ENCODE assay signal across 10 mouse cellular contexts in the genomic region with DNA sequence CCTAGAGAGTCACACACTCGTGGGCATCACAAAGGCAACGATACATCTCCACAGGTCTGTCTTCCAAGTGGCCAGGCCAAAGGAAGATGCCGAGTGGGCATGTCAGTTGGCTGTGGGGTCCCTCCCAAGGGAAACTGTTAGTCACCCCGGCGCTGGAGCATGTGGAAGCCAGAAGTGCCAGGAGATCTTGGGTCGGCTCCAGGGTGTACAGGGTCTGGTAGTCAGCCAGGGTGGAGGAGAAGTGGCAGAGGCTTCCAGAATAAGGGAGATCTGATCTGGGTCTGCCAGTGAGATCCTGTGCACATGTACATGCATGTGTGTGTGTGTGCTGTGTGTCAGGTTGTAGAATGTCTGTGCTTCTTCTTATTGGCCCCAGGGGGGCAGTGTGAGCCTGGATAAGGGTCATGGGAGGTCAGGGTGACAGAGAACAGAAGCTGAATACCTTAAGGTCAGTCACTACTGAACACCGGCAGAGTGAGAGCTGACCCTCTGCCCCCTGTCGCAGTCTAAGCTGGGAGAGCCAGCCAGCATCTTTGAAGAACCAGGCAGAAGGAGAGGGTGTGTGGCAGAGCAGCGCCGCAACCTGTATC. TPM values are rescaled to one million over a fixed set of nuclear protein-coding genes. Genes with fewer than 3 reads are reported as not detected.
DNase-seq lines count a peak whose midpoint lies in the region; ATAC-seq and TF ChIP-seq lines count a peak whose summit lies in the region.
"Had no signal": no experiment of that assay in that cellular context is flagged by ENCODE, and none has a peak within 500 bp of the region (broad histone marks: within the 10 kb centered on the region; RNA-seq: fewer than 3 reads in every experiment).

No protein-coding gene starts in this region.

- no peak overlapping the region for H3K4me3 ChIP-seq in heart, embryonic 11.5 days (ENCODE audit: low read depth, low read length)
- H3K4me3 ChIP-seq in MEL (ENCODE audit: control insufficient read depth in 1 of 2, insufficient read depth in 1 of 2, low read depth in 2 of 2, low read length in 2 of 2): no peak overlapping the region
- no peak overlapping the region for H3K4me3 ChIP-seq in limb, embryonic 11.5 days (ENCODE audit: low read depth, low read length)
- H3K4me3 ChIP-seq: lung, embryonic 15.5 days had no signal

- no peaks in the 10 kb centered on the region for H3K9me3 ChIP-seq in heart, embryonic 11.5 days (replicated peaks; ENCODE audit: control insufficient read depth, low read length)
- H3K9me3 ChIP-seq in MEL (replicated peaks; ENCODE audit: insufficient read depth, low read length): no peaks in the 10 kb centered on the region
- H3K9me3 ChIP-seq in limb, embryonic 11.5 days (ENCODE audit: control insufficient read depth, low read length): no peaks in the 10 kb centered on the region
- H3K9me3 ChIP-seq: lung, embryonic 15.5 days had no signal

- no peak for TF ChIP-seq POLR2A in MEL (IDR thresholded peaks at IDR 0.05; ENCODE audit: control insufficient read depth in 1 of 2, insufficient read depth in 1 of 2, low read depth in 1 of 2, low read length in 2 of 2, poor library complexity in 1 of 2)

- peak; percentile 96 for DNase-seq in heart, adult 11 months
- DNase-seq in 3134 (ENCODE audit: extremely low read depth, insufficient read length, low spot score): peak; percentile 65
- peak; percentile 8 for DNase-seq in MEL (ENCODE audit: low read depth, low spot score)
- no peak for DNase-seq in limb, embryonic 11.5 days (ENCODE audit: low spot score)
- DNase-seq in layer of hippocampus, adult 8-10 months (ENCODE audit: low spot score in 2 of 2): no peak
- DNase-seq in layer of hippocampus, adult 11-12 months (ENCODE audit: low spot score): no peak
- DNase-seq in urinary bladder, adult 2 months (ENCODE audit: low spot score): no peak

- no peak overlapping the region for H3K9ac ChIP-seq in heart, embryonic 11.5 days (ENCODE audit: low read depth, low read length)
- no peak overlapping the region for H3K9ac ChIP-seq in MEL (ENCODE audit: control insufficient read depth, low read depth, low read length, poor library complexity, severe bottlenecking)
- no peak overlapping the region for H3K9ac ChIP-seq in limb, embryonic 11.5 days (ENCODE audit: low read length)
- H3K9ac ChIP-seq: lung, embryonic 15.5 days had no signal

- peaks cover 36% of the 10 kb centered on the region for H3K4me1 ChIP-seq in heart, embryonic 11.5 days (ENCODE audit: control insufficient read depth, insufficient read depth, low read length)
- no peaks in the 10 kb centered on the region for H3K4me1 ChIP-seq in MEL (ENCODE audit: control insufficient read depth in 1 of 2, insufficient read depth in 2 of 2, low read length in 2 of 2)
- H3K4me1 ChIP-seq in limb, embryonic 11.5 days (ENCODE audit: control insufficient read depth, insufficient read depth, low read length): peaks cover 44% of the 10 kb centered on the region

- no peaks in the 10 kb centered on the region for H3K79me2 ChIP-seq in MEL (ENCODE audit: control insufficient read depth, insufficient read depth, low read length, poor library complexity)

- no peak for TF ChIP-seq EP300 in MEL (IDR thresholded peaks at IDR 0.05; ENCODE audit: low read depth in 1 of 2, low read length in 2 of 2)

- TF ChIP-seq RAD21 in MEL (IDR thresholded peaks at IDR 0.05; ENCODE audit: low read depth, low read length): peak; percentile 23

- no peak overlapping the region for H3K4me2 ChIP-seq in heart, embryonic 11.5 days
- H3K4me2 ChIP-seq in limb, embryonic 11.5 days (ENCODE audit: low read depth, severe bottlenecking): no peak overlapping the region

- no peaks in the 10 kb centered on the region for H3K36me3 ChIP-seq in heart, embryonic 11.5 days (ENCODE audit: control insufficient read depth, insufficient read depth, low read length)
- H3K36me3 ChIP-seq in MEL (ENCODE audit: control insufficient read depth in 1 of 2, insufficient read depth in 2 of 2, low read length in 2 of 2): no peaks in the 10 kb centered on the region
- no peaks in the 10 kb centered on the region for H3K36me3 ChIP-seq in limb, embryonic 11.5 days (ENCODE audit: control insufficient read depth, insufficient read depth, low read length)
- H3K36me3 ChIP-seq: lung, embryonic 15.5 days had no signal

- no peak overlapping the region for H3K27ac ChIP-seq in heart, embryonic 11.5 days (ENCODE audit: low read depth, low read length)
- no peak overlapping the region for H3K27ac ChIP-seq in MEL (ENCODE audit: control insufficient read depth, low read depth, low read length)
- H3K27ac ChIP-seq in limb, embryonic 11.5 days (replicated peaks; ENCODE audit: low read depth, low read length): 0 out of 2 replicates have a peak overlapping the region, but pooled peaks have one; percentile 4

- H3K27me3 ChIP-seq in heart, embryonic 11.5 days (ENCODE audit: control insufficient read depth, insufficient read depth, low read length): 0 out of 2 replicates have a peak, but pooled peaks cover 2% of the 10 kb centered on the region
- peaks cover 0 to 8% of the 10 kb centered on the region in 2 experiments; a peak in 3 of 4 replicates for H3K27me3 ChIP-seq in MEL (ENCODE audit: control insufficient read depth in 1 of 2, insufficient read depth in 2 of 2, low read length in 2 of 2)
- no peaks in the 10 kb centered on the region for H3K27me3 ChIP-seq in limb, embryonic 11.5 days (ENCODE audit: control insufficient read depth, insufficient read depth, low read length)

- ATAC-seq in heart, embryonic 11.5 days (replicated peaks; ENCODE audit: insufficient number of reproducible peaks, low FRiP score, low TSS enrichment): no peak
- ATAC-seq in limb, embryonic 11.5 days (ENCODE audit: insufficient number of reproducible peaks, low FRiP score, low TSS enrichment, low read depth): no peak

- WGBS in heart, embryonic 11.5 days (ENCODE audit: insufficient replicate concordance): 62% methylated on average over 10 of the region's 10 CpGs
- WGBS in limb, embryonic 11.5 days: 62% methylated on average over 10 of the region's 10 CpGs

- peak in 2 of 3 experiments; percentile 3 to 30; a peak in 2 of 6 replicates for TF ChIP-seq CTCF in MEL (IDR thresholded peaks at IDR 0.05 in 2 of 3, conservative IDR thresholded peaks at IDR 0.05 in 1 of 3; ENCODE audit: control insufficient read depth in 1 of 3, insufficient read depth in 1 of 3, low read depth in 2 of 3, low read length in 3 of 3, poor library complexity in 1 of 3, severe bottlenecking in 1 of 3)

TF ChIP-seq in MEL, 35 proteins besides CTCF, POLR2A, EP300 and RAD21:
- TF ChIP-seq ZNF384 (IDR thresholded peaks at IDR 0.05; ENCODE audit: low read depth, low read length): no peak
- TF ChIP-seq JUND (IDR thresholded peaks at IDR 0.05; ENCODE audit: low read depth, low read length): no peak
- no peak for TF ChIP-seq RCOR1 (IDR thresholded peaks at IDR 0.05; ENCODE audit: low read depth, low read length)
- TF ChIP-seq SMC3 (IDR thresholded peaks at IDR 0.05; ENCODE audit: low read depth, low read length): 0 out of 2 replicates have a peak, but pooled peaks have one; percentile 15

RNA-seq across cellular contexts. Expression of a gene that starts 1.4 kb away (rescaled TPM):
- 9.0 and 14.2 TPM in 2 replicates for polyA plus RNA-seq in heart, embryonic 11.5 days (2014; fragmentation: Nextera tagmentation; extraction: Ambion mirVana)
- total RNA-seq in MEL (2012; rRNA removed): not detected in 2 replicates
- not detected for polyA plus RNA-seq in MEL (2012; ENCODE audit: insufficient read depth in 1 of 2, insufficient read length in 2 of 2, low read depth in 1 of 2, low replicate concordance in 2 of 2, missing spikeins in 1 of 2)
- polyA plus RNA-seq in limb, embryonic 11.5 days (2014; fragmentation: Nextera tagmentation; extraction: Ambion mirVana): 9.4 and 10.2 TPM in 2 replicates
- total RNA-seq in layer of hippocampus, adult 8-10 months (2022): 10 to 100 TPM in 2 of 4 experiments, 1 to 10 TPM in 2; 8.9 to 13.8 (median 11.1) TPM
- 3.1 and 5.1 TPM in 2 replicates for polyA plus RNA-seq in urinary bladder, adult 2 months (2012; rRNA removed)

RNA-seq across cellular contexts. Expression of a gene that starts 5.8 kb away (rescaled TPM):
- polyA plus RNA-seq in heart, embryonic 11.5 days (2014; fragmentation: Nextera tagmentation; extraction: Ambion mirVana): 0.15 and 0.23 TPM in 2 replicates
- total RNA-seq in MEL (2012; rRNA removed): not detected in 2 replicates
- polyA plus RNA-seq in MEL (2012; ENCODE audit: insufficient read depth in 1 of 2, insufficient read length in 2 of 2, low read depth in 1 of 2, low replicate concordance in 2 of 2, missing spikeins in 1 of 2): not detected
- polyA plus RNA-seq in limb, embryonic 11.5 days (2014; fragmentation: Nextera tagmentation; extraction: Ambion mirVana): 5.7 and 6.2 TPM in 2 replicates
- 1 to 10 TPM in 3 of 4 experiments, under 1 TPM in 1; 0.54 to 2.7 (median 1.7) TPM for total RNA-seq in layer of hippocampus, adult 8-10 months (2022)
- not detected in 2 replicates for polyA plus RNA-seq in urinary bladder, adult 2 months (2012; rRNA removed)
- polyA plus RNA-seq: intestine, embryonic 14.5 days had no signal

RNA-seq across cellular contexts. Expression of a gene that starts 50.0 kb away (rescaled TPM):
- 0.30 TPM in 1 of 2 replicates, not detected in the other for polyA plus RNA-seq in heart, embryonic 11.5 days (2014; fragmentation: Nextera tagmentation; extraction: Ambion mirVana)
- 2.3 and 2.6 TPM in 2 replicates for total RNA-seq in MEL (2012; rRNA removed)
- polyA plus RNA-seq in MEL (2012; ENCODE audit: insufficient read depth in 1 of 2, insufficient read length in 2 of 2, low read depth in 1 of 2, low replicate concordance in 2 of 2, missing spikeins in 1 of 2): 1 to 10 TPM in 1 of 2 experiments, not detected in 1; 3.2 TPM
- polyA plus RNA-seq in limb, embryonic 11.5 days (2014; fragmentation: Nextera tagmentation; extraction: Ambion mirVana): 0.72 and 1.3 TPM in 2 replicates
- total RNA-seq in layer of hippocampus, adult 8-10 months (2022): 10 to 100 TPM; 33.6 to 37.1 (median 34.4) TPM
- 2.2 and 2.8 TPM in 2 replicates for polyA plus RNA-seq in urinary bladder, adult 2 months (2012; rRNA removed)

Comparison
In these comparisons a context has a peak if more than half of its experiments do, and no peak if none do; other contexts are left out.
1. DNase-seq: peak in heart, adult 11 months (single experiment), 3134 (single experiment) and MEL (single experiment); none in limb, embryonic 11.5 days (single experiment), layer of hippocampus, adult 8-10 months (0 of 2), layer of hippocampus, adult 11-12 months (single experiment) and urinary bladder, adult 2 months (single experiment).